Comparison of ENCODE assay signal across 16 mouse cellular contexts in the genomic region with DNA sequence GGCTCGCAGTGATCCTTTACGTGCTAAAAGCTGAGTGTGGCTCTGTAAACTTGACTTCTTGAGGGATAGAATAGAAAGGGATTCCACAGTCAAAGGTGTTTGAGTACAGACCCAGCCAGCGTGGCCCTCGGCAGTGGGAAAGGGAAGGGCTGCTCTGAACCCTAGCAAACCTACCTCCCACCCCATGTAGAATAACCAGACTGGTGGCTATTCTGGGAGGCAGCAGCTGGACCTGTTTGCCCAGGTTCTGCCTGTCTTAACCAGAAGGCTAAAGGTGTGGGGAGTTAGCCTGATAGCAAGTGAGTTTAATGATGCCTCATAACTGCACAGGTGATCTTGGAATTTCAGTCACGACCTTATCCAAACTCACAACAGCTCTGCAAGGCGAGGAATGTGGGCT. TPM values are rescaled to one million over a fixed set of nuclear protein-coding genes. Genes with fewer than 3 reads are reported as not detected.
DNase-seq lines count a peak whose midpoint lies in the region; ATAC-seq and TF ChIP-seq lines count a peak whose summit lies in the region.
"Had no signal": no experiment of that assay in that cellular context is flagged by ENCODE, and none has a peak within 500 bp of the region (broad histone marks: within the 10 kb centered on the region; RNA-seq: fewer than 3 reads in every experiment).

No protein-coding gene starts in this region.

- H3K9ac ChIP-seq in forebrain, embryonic 12.5 days, result no peak overlapping the region
- H3K9ac ChIP-seq: lung, embryonic 15.5 days had no signal

- intact Hi-C loops in heart, postnatal 36 days (cut with DNase I), result no loop called here

- H3K27me3 ChIP-seq in forebrain, embryonic 10.5 days (ENCODE audit: poor library complexity, severe bottlenecking), result peaks cover 10% of the 10 kb centered on the region; the same call in 1 of the 2 replicates
- peaks cover 12% of the 10 kb centered on the region; the same call in 1 of the 2 replicates for H3K27me3 ChIP-seq in forebrain, embryonic 12.5 days
- H3K27me3 ChIP-seq in thymus, adult 2 months (ENCODE audit: control insufficient read depth, insufficient read depth, low read length), result no peaks in the 10 kb centered on the region
- H3K27me3 ChIP-seq: lung, embryonic 15.5 days had no signal

- no peak overlapping the region for H3K4me3 ChIP-seq in forebrain, embryonic 10.5 days
- H3K4me3 ChIP-seq in forebrain, embryonic 12.5 days (replicated peaks), result no peak overlapping the region
- H3K4me3 ChIP-seq in thymus, adult 2 months (ENCODE audit: control insufficient read depth, insufficient read depth, low read length), result no peak overlapping the region
- H3K4me3 ChIP-seq: erythroblast, embryonic 14.5 days; lung, embryonic 15.5 days; myocyte had no signal

- no peaks in the 10 kb centered on the region for H3K9me3 ChIP-seq in forebrain, embryonic 10.5 days
- H3K9me3 ChIP-seq in forebrain, embryonic 12.5 days, result no peaks in the 10 kb centered on the region
- H3K9me3 ChIP-seq: lung, embryonic 15.5 days had no signal

- 0 out of 2 replicates have a peak overlapping the region, but pooled peaks have one; percentile 54 for H3K27ac ChIP-seq in forebrain, embryonic 10.5 days
- no peak overlapping the region for H3K27ac ChIP-seq in forebrain, embryonic 12.5 days
- H3K27ac ChIP-seq in thymus, adult 2 months (ENCODE audit: control insufficient read depth, insufficient read depth, low read length), result no peak overlapping the region
- H3K27ac ChIP-seq: lung, embryonic 15.5 days had no signal

- no peak overlapping the region for H3K4me2 ChIP-seq in forebrain, embryonic 12.5 days
- H3K4me2 ChIP-seq: lung, embryonic 15.5 days had no signal

- H3K4me1 ChIP-seq in forebrain, embryonic 10.5 days, result peaks cover 62% of the 10 kb centered on the region
- peaks cover 39% of the 10 kb centered on the region for H3K4me1 ChIP-seq in forebrain, embryonic 12.5 days
- H3K4me1 ChIP-seq in thymus, adult 2 months (replicated peaks; ENCODE audit: control insufficient read depth, insufficient read depth, low read length), result peaks cover 47% of the 10 kb centered on the region

- TF ChIP-seq POLR2A in thymus, adult 2 months (IDR thresholded peaks at IDR 0.05; ENCODE audit: control insufficient read depth, extremely low read depth, insufficient read depth, low read length, poor library complexity), result no peak

- TF ChIP-seq CTCF in thymus, adult 2 months (IDR thresholded peaks at IDR 0.05; ENCODE audit: borderline replicate concordance, control insufficient read depth, extremely low read depth, insufficient read depth, low read length, poor library complexity), result no peak

- no peaks in the 10 kb centered on the region for H3K36me3 ChIP-seq in forebrain, embryonic 10.5 days (replicated peaks)
- H3K36me3 ChIP-seq in forebrain, embryonic 12.5 days (replicated peaks), result no peaks in the 10 kb centered on the region
- H3K36me3 ChIP-seq in thymus, adult 2 months (ENCODE audit: control insufficient read depth, insufficient read depth, low read length), result no peaks in the 10 kb centered on the region
- H3K36me3 ChIP-seq: lung, embryonic 15.5 days had no signal

- ATAC-seq in forebrain, embryonic 12.5 days (ENCODE audit: low FRiP score), result no peak
- ATAC-seq: inflammation-experienced regulatory T-cells, adult 6 months had no signal

- WGBS in forebrain, embryonic 10.5 days, result 86% methylated on average over 6 of the region's 6 CpGs
- WGBS in forebrain, embryonic 12.5 days, result 88% methylated on average over 6 of the region's 6 CpGs
- 82% methylated on average over 6 of the region's 6 CpGs for WGBS in thymus, adult 2 months

- DNase-seq in forebrain, embryonic 10.5 days (ENCODE audit: extremely low spot score, low spot score), result no peak
- DNase-seq in urinary bladder, postnatal 25 days (ENCODE audit: low spot score), result peak; percentile 59
- no peak for DNase-seq in urinary bladder, adult 2 months (ENCODE audit: low spot score)
- peak; percentile 52 to 55 for DNase-seq in kidney, postnatal 36 days
- DNase-seq in thymus, postnatal 10 days (ENCODE audit: low spot score in 2 of 2), result no peak
- no peak for DNase-seq in thymus, adult 2 months
- DNase-seq in heart, postnatal 36 days, result no peak
- DNase-seq: gastrocnemius, postnatal 14 days; heart, postnatal 14 days; right cerebral cortex, postnatal 4 days had no signal

RNA-seq across cellular contexts. Expression of gene Fam83f, which starts 11.5 kb away (rescaled TPM):
- 0.37 and 0.68 TPM in 2 replicates for polyA plus RNA-seq in forebrain, embryonic 10.5 days (2016; fragmentation: Nextera tagmentation; extraction: Ambion mirVana)
- polyA plus RNA-seq in forebrain, embryonic 12.5 days (2016; fragmentation: Nextera tagmentation; extraction: Ambion mirVana), result 0.47 and 0.54 TPM in 2 replicates
- 18.5 and 19.9 TPM in 2 replicates for polyA plus RNA-seq in urinary bladder, adult 2 months (2012; rRNA removed)
- polyA plus RNA-seq in thymus, adult 2 months (2012; rRNA removed), result 3.5 and 5.4 TPM in 2 replicates
- under 1 TPM in 1 of 2 experiments, not detected in 1; 0.17 TPM for total RNA-seq in heart, postnatal 36 days (2021)
- total RNA-seq: megakaryocyte-erythroid progenitor cell, adult 5-6 weeks had no signal
- polyA plus RNA-seq: erythroblast, embryonic 14.5 days; inflammation-experienced regulatory T-cells, adult 6 months; myocyte had no signal

RNA-seq across cellular contexts. Expression of gene Tnrc6b, which starts 28.0 kb away (rescaled TPM):
- 40.5 and 43.4 TPM in 2 replicates for polyA plus RNA-seq in forebrain, embryonic 10.5 days (2016; fragmentation: Nextera tagmentation; extraction: Ambion mirVana)
- 54.3 and 62.5 TPM in 2 replicates for polyA plus RNA-seq in forebrain, embryonic 12.5 days (2016; fragmentation: Nextera tagmentation; extraction: Ambion mirVana)
- 7.8 and 12.6 TPM in 2 replicates for polyA plus RNA-seq in urinary bladder, adult 2 months (2012; rRNA removed)
- polyA plus RNA-seq in thymus, adult 2 months (2012; rRNA removed), result 56.1 and 57.9 TPM in 2 replicates
- total RNA-seq in heart, postnatal 36 days (2021), result 10 to 100 TPM; 42.3 to 53.3 TPM

Comparison
In these comparisons a context has a peak if more than half of its experiments do, and no peak if none do; other contexts are left out.
1. DNase-seq: peak in urinary bladder, postnatal 25 days (single experiment) and kidney, postnatal 36 days (2 of 2); none in forebrain, embryonic 10.5 days (single experiment), urinary bladder, adult 2 months (single experiment), thymus, postnatal 10 days (0 of 2), thymus, adult 2 months (single experiment) and heart, postnatal 36 days (0 of 2).